Mouse (Mus musculus) megakaryocyte-erythroid progenitor cell, adult 5-6 weeks (primary cell): ENCODE data around the gene Cdc42bpb. TPM values are rescaled to one million over a fixed set of nuclear protein-coding genes. Genes with fewer than 3 reads are reported as not detected.
A peak's percentile ranks its signal among the peaks of the same experiment; 100 is the strongest.

Experiments
- ATAC-seq: replicated peaks from 2 replicates; pipeline ENCODE4 v1.8.0; 2016; ENCODE audit warnings: mild to moderate bottlenecking, inconsistent platforms; ENCODE audit not compliant: severe bottlenecking, poor library complexity, low FRiP score, low TSS enrichment
- total RNA-seq, 2 experiments: library from RNA; stranded (forward) in 1 of 2; stranded (reverse) in 1 of 2; fragments of 200-1000, 215-1000 nt in 1 of 2; fragments of >200 nt in 1 of 2; fragmentation: Nextera tagmentation in 1 of 2; gene quantifications; 2 replicates each; pipeline ENCODE4 v1.2.3; 2014 to 2017

The Cdc42bpb gene
- total RNA-seq, 2 experiments from 2014 or later, result 7.9 to 9.6 TPM

DNA sequence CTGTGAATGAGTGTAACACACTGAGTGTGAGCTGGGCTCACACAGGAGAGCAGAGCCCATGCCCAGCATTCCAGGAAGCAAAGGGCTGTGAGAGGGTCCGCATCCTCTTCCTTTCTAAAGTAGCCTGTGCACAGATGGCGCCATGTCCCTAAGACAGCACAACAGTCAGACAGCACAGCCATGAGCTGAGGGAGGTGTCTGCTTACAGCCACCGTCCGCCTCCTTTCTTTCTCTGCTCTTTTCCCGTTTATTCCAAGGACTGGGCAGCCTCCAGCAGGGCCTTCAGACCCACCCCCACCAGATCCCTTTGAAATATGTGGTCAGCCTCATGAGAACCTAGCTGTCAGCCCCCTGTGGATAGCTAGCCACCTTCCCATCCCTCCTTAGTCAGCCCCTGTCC is 112.3 kb downstream of the Cdc42bpb start:
- ATAC-seq, result no peak

- ATAC-seq, result no peak
Observed at GRCm38 (mm10) chr12:111263650-111264049, 113.9 kb downstream of the Cdc42bpb start.

- ATAC-seq, result no peak
Observed at GRCm38 (mm10) chr12:111251227-111251626, 126.3 kb downstream of the Cdc42bpb start.

GRCm38 (mm10) chr12:111250116-111250515 is 127.4 kb downstream of the Cdc42bpb start:
- no peak for ATAC-seq

GRCm38 (mm10) chr12:111249095-111249494 is 128.4 kb downstream of the Cdc42bpb start:
- ATAC-seq, result no peak

GRCm38 (mm10) chr12:111246808-111247464 is 130.6 kb downstream of the Cdc42bpb start:
- ATAC-seq, result peak; percentile 61

DNA sequence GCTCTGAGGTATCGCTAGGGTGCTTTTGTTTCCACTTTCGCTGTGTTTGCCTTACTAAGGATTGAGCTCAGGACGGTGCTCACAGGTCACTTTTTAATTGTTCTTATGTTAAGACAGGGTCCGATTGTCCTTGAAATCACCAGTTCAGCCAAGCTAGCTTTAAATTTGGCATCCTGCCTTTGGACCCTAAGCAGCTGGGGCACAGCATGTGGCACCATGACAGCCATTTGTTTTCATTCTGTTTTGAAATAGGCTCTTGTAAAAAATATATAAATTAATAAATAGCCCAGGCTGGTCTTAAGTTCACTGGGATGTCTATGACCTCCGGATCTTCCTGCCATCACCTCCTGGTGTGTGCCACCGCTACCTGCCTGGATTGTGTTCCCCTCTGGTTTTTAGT is 132.4 kb downstream of the Cdc42bpb start:
- ATAC-seq, result no peak

GRCm38 (mm10) chr12:111243733-111244132 is 133.8 kb downstream of the Cdc42bpb start:
- ATAC-seq, result no peak

Other genes with a start within 250 kb of the Cdc42bpb start
- gene Traf3, start 211.3 kb downstream of the Cdc42bpb start, total RNA-seq (2014; fragmentation: Nextera tagmentation), result 11.1 and 15.1 TPM in 2 replicates
- gene Traf3, start 211.3 kb downstream of the Cdc42bpb start, total RNA-seq (2017), result 8.9 and 14.4 TPM in 2 replicates
- not detected in 2 replicates for gene 4930595D18Rik, start 193.2 kb downstream of the Cdc42bpb start, total RNA-seq (2014; fragmentation: Nextera tagmentation)
- gene 4930595D18Rik, start 193.2 kb downstream of the Cdc42bpb start, total RNA-seq (2017), result not detected in 2 replicates
- not detected in 2 replicates for gene Amn, start 106.6 kb downstream of the Cdc42bpb start, total RNA-seq (2014; fragmentation: Nextera tagmentation)
- 0.47 TPM in 1 of 2 replicates, not detected in the other for gene Amn, start 106.6 kb downstream of the Cdc42bpb start, total RNA-seq (2017)
- gene Lbhd2, start 29.1 kb upstream of the Cdc42bpb start, total RNA-seq (2014; fragmentation: Nextera tagmentation), result not detected in 2 replicates
- not detected in 2 replicates for gene Lbhd2, start 29.1 kb upstream of the Cdc42bpb start, total RNA-seq (2017)
- 0.27 TPM in 1 of 2 replicates, not detected in the other for gene Exoc3l4, start 39.3 kb upstream of the Cdc42bpb start, total RNA-seq (2014; fragmentation: Nextera tagmentation)
- gene Exoc3l4, start 39.3 kb upstream of the Cdc42bpb start, total RNA-seq (2017), result not detected in 2 replicates
- 163 and 178 TPM in 2 replicates for gene Tnfaip2, start 64.8 kb upstream of the Cdc42bpb start, total RNA-seq (2014; fragmentation: Nextera tagmentation)
- gene Tnfaip2, start 64.8 kb upstream of the Cdc42bpb start, total RNA-seq (2017), result 102 and 149 TPM in 2 replicates
- not detected in 2 replicates for gene Gm266, start 108.1 kb upstream of the Cdc42bpb start, total RNA-seq (2014; fragmentation: Nextera tagmentation)
- gene Gm266, start 108.1 kb upstream of the Cdc42bpb start, total RNA-seq (2017), result not detected in 2 replicates
- gene Eif5, start 160.3 kb upstream of the Cdc42bpb start, total RNA-seq (2014; fragmentation: Nextera tagmentation), result 212 and 247 TPM in 2 replicates
- gene Eif5, start 160.3 kb upstream of the Cdc42bpb start, total RNA-seq (2017), result 262 and 337 TPM in 2 replicates
- 56.3 and 62.2 TPM in 2 replicates for gene Mark3, start 196.8 kb upstream of the Cdc42bpb start, total RNA-seq (2014; fragmentation: Nextera tagmentation)
- 55.2 and 81.3 TPM in 2 replicates for gene Mark3, start 196.8 kb upstream of the Cdc42bpb start, total RNA-seq (2017)